Mouse (Mus musculus): ENCODE measurements at regions not wholly inside any gene's neighbourhood (a gene's known extent, or its start where the extent isn't known, plus 50 kb on each side); places are given as distances from the start of the nearest gene placed in this dataset.
A peak's percentile ranks its signal among the peaks of the same experiment; 100 is the strongest.

DNA sequence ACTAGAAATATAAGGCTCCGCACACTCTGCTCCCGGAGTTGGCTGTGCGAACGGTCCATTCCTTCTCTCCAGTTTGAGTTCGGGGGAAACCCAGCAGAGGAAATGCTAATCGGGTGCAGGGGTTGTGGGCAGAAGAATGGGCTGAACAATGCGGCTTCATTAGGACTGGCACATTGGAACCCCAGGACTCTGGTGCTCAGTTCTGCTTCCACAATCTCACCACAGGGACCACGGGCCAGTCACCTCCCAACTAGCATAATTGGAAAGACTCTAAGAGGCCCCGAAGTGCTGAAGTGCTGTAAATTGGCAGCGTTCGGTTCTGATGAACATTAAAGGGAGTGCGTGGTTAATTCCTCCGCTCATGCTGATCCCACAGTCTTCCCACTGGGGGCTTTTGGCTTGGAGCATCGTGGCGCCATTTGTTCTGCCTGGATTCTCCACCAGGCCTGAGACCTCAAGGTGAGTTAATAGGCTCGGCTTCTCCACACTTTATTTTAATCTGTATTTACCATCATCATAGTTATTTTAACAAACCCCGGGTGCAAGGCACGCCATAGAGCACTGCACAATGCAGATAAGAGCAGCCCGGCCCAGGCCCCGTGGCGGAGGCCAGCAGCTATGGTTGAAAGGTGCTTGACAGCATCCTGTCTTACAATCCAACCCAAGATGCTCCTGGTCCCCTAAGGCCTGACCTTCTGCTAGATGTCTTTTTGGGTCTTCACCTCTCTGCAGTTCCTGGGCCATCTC, 258.7 kb upstream of the Pard3b start:
- H3K4me1 ChIP-seq (ENCODE audit: control insufficient read depth, insufficient read depth, low read length): peaks cover 18% of the 10 kb centered on the region
- WGBS: 83% methylated on average over 21 of the region's 21 CpGs
- H3K36me3 ChIP-seq (ENCODE audit: control insufficient read depth, insufficient read depth, low read length): no peaks in the 10 kb centered on the region
- no peak overlapping the region for H3K9ac ChIP-seq (replicated peaks; ENCODE audit: low read depth, low read length)
- H3K9me3 ChIP-seq (ENCODE audit: control insufficient read depth, low read depth, low read length): no peaks in the 10 kb centered on the region
- H3K4me3 ChIP-seq (ENCODE audit: low read depth, low read length): no peak overlapping the region
- no peak for ATAC-seq (ENCODE audit: insufficient number of reproducible peaks, insufficient read depth, low FRiP score, low read depth)
- H3K27me3 ChIP-seq (ENCODE audit: control insufficient read depth, insufficient read depth, low read length): no peaks in the 10 kb centered on the region
- no peak overlapping the region for H3K4me2 ChIP-seq (replicated peaks; ENCODE audit: low read depth, low read length)
- no peak overlapping the region for H3K27ac ChIP-seq (ENCODE audit: low read length)

DNA sequence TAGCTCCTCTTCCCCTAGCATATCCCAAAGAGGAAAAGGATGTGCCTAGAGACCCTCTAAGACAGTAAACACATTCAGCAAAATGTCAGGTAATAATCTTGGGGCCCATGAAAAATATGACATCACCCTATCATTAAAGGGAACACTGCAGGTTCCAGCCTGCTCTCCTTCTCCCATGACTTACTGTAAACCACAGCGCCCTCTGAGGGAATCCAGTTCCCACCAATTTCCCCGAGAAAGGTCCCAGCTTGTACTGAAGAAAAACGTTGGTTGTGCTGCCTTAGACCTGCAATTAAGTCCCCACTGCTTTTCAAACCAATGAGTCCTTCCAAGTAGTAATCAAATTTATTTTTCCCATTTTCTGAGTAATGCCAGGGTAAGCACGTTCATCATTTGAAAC, 251.0 kb upstream of the Pard3b start:
- 26% methylated on average over 4 of the region's 4 CpGs for whole genome bisulfite sequencing
- H3K4me2 ChIP-seq (replicated peaks; ENCODE audit: low read depth, low read length): no peak overlapping the region
- no peak overlapping the region for H3K9ac ChIP-seq (replicated peaks; ENCODE audit: low read depth, low read length)
- no peaks in the 10 kb centered on the region for H3K9me3 ChIP-seq (ENCODE audit: control insufficient read depth, low read depth, low read length)
- ATAC-seq (ENCODE audit: insufficient number of reproducible peaks, insufficient read depth, low FRiP score, low read depth): no peak
- no peak overlapping the region; the same call in 1 of the 2 replicates for H3K27ac ChIP-seq (ENCODE audit: low read length)
- H3K4me1 ChIP-seq (ENCODE audit: control insufficient read depth, insufficient read depth, low read length): no peaks in the 10 kb centered on the region
- no peaks in the 10 kb centered on the region for H3K36me3 ChIP-seq (ENCODE audit: control insufficient read depth, insufficient read depth, low read length)
- H3K4me3 ChIP-seq (ENCODE audit: low read depth, low read length): no peak overlapping the region
- H3K27me3 ChIP-seq (ENCODE audit: control insufficient read depth, insufficient read depth, low read length): no peaks in the 10 kb centered on the region

DNA sequence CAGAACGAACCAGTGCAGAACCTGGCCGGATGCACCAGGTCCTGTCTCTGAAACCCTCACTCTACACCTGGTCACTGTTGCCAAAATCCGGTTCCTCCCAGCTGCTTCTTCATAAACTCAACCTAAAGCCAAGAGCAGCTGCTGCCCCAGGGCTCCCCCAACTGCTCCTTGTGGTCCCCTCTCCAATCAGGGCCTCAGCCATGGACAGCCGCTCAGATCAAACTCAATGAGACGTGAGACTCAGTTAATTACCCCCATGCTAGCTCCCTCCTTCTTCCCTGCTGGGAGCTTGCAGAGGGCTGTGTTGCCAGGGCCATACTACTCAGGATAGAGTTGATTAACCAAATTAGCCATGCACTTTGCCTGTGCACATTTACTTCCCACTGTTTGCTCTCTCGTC, 240.8 kb upstream of the Pard3b start:
- no peak for ATAC-seq (ENCODE audit: insufficient number of reproducible peaks, insufficient read depth, low FRiP score, low read depth)
- no peaks in the 10 kb centered on the region for H3K27me3 ChIP-seq (ENCODE audit: control insufficient read depth, insufficient read depth, low read length)
- no peak overlapping the region for H3K9ac ChIP-seq (replicated peaks; ENCODE audit: low read depth, low read length)
- H3K9me3 ChIP-seq (ENCODE audit: control insufficient read depth, low read depth, low read length): no peaks in the 10 kb centered on the region
- H3K4me2 ChIP-seq (replicated peaks; ENCODE audit: low read depth, low read length): no peak overlapping the region
- H3K27ac ChIP-seq (ENCODE audit: low read length): no peak overlapping the region
- H3K4me1 ChIP-seq (ENCODE audit: control insufficient read depth, insufficient read depth, low read length): no peaks in the 10 kb centered on the region
- H3K36me3 ChIP-seq (ENCODE audit: control insufficient read depth, insufficient read depth, low read length): no peaks in the 10 kb centered on the region
- WGBS: 63% methylated on average over 6 of the region's 6 CpGs
- H3K4me3 ChIP-seq (ENCODE audit: low read depth, low read length): no peak overlapping the region

DNA sequence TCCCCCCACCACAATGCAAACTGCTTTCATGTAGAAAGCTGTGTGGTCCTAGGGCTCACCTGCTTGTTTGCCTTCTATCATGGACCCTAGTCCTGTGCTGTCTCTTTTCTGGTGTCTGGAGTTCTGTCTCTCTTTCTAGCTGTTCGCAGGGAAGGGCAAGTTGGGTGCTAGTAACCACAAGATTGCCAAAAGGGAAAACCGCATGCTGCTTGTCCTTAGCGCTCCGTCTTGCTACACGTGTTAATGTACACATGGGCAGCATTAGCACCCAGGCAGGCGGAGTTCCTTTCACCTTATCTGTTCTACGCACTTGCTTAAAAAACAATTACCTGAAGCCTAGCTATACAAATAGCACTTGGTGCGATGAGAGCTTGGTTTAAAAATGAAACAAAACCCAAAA, 236.3 kb upstream of the Pard3b start:
- Histone ChIP-seq H3K36me3 (ENCODE audit: control insufficient read depth, insufficient read depth, low read length) (no peaks in the 10 kb centered on the region), H3K9me3 (ENCODE audit: control insufficient read depth, low read depth, low read length) (no peaks in the 10 kb centered on the region), H3K4me3 (ENCODE audit: low read depth, low read length) (no peak overlapping the region), H3K27me3 (ENCODE audit: control insufficient read depth, insufficient read depth, low read length) (no peaks in the 10 kb centered on the region), H3K4me1 (ENCODE audit: control insufficient read depth, insufficient read depth, low read length) (no peaks in the 10 kb centered on the region), H3K4me2 (replicated peaks; ENCODE audit: low read depth, low read length) (peak overlapping the region; percentile 1; the same call in 1 of the 2 replicates), H3K27ac (ENCODE audit: low read length) (no peak overlapping the region), H3K9ac (replicated peaks; ENCODE audit: low read depth, low read length) (no peak overlapping the region)
- 46% methylated on average over 8 of the region's 8 CpGs for WGBS
- no peak for ATAC-seq (ENCODE audit: insufficient number of reproducible peaks, insufficient read depth, low FRiP score, low read depth)

DNA sequence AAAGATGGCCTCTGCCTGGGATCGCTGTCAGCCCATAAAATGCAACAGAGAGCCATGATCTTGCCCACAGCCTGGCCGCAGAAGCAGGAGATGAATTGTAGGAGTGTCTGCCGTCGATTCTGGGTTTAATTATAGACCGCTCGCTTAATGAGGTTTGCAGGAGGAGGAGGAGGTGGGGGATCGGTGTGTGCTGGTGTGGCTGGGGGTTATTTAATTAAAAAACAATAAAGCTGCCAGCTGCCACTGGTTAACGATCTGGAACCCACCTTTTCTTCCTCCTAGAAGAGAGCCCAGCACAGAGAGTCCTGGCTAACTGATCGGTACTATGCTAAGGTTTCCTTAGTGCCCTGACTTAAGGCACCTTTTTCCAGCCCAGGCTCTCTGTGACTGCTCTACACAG, 231.4 kb upstream of the Pard3b start:
- no peaks in the 10 kb centered on the region for H3K27me3 ChIP-seq (ENCODE audit: control insufficient read depth, insufficient read depth, low read length)
- ATAC-seq (ENCODE audit: insufficient number of reproducible peaks, insufficient read depth, low FRiP score, low read depth): no peak

DNA sequence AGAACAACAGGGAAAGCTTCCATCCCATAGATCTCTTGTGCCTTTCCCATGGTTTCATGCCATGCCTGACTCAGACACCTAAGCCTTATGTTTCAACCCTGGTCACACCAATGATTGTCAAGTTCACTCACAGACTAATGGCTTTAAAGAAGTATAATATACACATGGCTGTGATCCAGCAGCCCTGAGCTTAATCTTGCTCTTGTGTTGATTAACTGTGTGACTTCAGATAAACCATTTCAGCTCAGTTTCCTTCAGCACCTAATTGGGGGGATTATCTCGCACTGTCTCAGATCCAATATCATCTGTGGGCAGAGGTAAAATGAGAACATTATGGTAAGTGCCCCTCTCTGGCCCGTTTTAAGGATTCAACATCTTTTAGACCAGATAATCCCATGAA, 223.9 kb upstream of the Pard3b start:
- H3K27ac ChIP-seq (ENCODE audit: low read length): no peak overlapping the region
- no peak for ATAC-seq (ENCODE audit: insufficient number of reproducible peaks, insufficient read depth, low FRiP score, low read depth)
- H3K4me2 ChIP-seq (replicated peaks; ENCODE audit: low read depth, low read length): no peak overlapping the region

More for the DNA sequence above, 231.4 kb upstream of the Pard3b start:
- Histone ChIP-seq H3K27ac (ENCODE audit: low read length) (no peak overlapping the region), H3K4me2 (replicated peaks; ENCODE audit: low read depth, low read length) (no peak overlapping the region), H3K4me1 (ENCODE audit: control insufficient read depth, insufficient read depth, low read length) (no peaks in the 10 kb centered on the region), H3K36me3 (ENCODE audit: control insufficient read depth, insufficient read depth, low read length) (no peaks in the 10 kb centered on the region), H3K9me3 (ENCODE audit: control insufficient read depth, low read depth, low read length) (no peaks in the 10 kb centered on the region), H3K4me3 (ENCODE audit: low read depth, low read length) (no peak overlapping the region), H3K9ac (replicated peaks; ENCODE audit: low read depth, low read length) (no peak overlapping the region)
- 71% methylated on average over 9 of the region's 9 CpGs for WGBS

DNA sequence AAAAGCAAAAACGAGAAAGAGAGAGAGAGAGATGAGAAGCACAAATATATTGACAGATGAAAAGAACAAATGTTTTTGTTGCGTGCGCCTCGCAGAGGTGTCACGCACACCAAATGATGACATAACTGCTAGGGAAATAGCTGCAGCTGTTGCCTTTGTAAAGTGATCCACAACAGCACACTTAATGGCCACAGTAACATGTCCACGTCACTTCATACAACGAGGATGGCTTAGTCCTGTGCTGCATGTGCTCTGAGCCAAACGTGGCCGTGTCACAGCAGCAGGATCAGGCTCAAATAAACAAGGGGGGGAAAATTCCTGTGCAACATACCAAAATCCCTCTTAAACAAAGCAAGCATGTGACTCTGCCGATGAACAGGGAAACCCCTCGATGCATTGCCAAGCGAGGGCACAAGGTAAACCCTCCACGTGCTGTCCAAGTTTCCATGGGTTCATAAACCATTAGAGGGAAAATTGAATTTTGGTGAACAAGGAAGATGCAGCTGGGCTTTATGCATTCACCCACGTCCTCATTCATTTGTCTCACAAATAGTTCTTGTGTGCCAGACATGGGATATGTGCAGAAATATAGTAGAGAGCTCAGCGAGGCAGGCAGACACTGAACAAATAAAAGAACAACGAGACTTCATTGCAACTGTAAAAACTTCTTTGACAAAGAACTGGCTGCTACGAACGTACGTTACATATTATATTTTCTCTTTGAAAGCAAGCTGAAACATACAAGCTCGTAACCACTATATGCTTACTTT, 223.0 kb upstream of the Pard3b start:
- H3K4me2 ChIP-seq (replicated peaks; ENCODE audit: low read depth, low read length): no peak overlapping the region
- 58% methylated on average over 20 of the region's 20 CpGs for WGBS
- no peaks in the 10 kb centered on the region for H3K36me3 ChIP-seq (ENCODE audit: control insufficient read depth, insufficient read depth, low read length)
- no peak overlapping the region for H3K27ac ChIP-seq (ENCODE audit: low read length)
- no peak for ATAC-seq (ENCODE audit: insufficient number of reproducible peaks, insufficient read depth, low FRiP score, low read depth)
- H3K27me3 ChIP-seq (ENCODE audit: control insufficient read depth, insufficient read depth, low read length): no peaks in the 10 kb centered on the region
- 0 out of 2 replicates have a peak, but pooled peaks cover 3% of the 10 kb centered on the region for H3K4me1 ChIP-seq (ENCODE audit: control insufficient read depth, insufficient read depth, low read length)
- no peak overlapping the region for H3K4me3 ChIP-seq (ENCODE audit: low read depth, low read length)
- no peaks in the 10 kb centered on the region for H3K9me3 ChIP-seq (ENCODE audit: control insufficient read depth, low read depth, low read length)
- H3K9ac ChIP-seq (replicated peaks; ENCODE audit: low read depth, low read length): no peak overlapping the region

More for the DNA sequence above, 223.9 kb upstream of the Pard3b start:
- WGBS: 33% methylated on average over 2 of the region's 2 CpGs
- Histone ChIP-seq H3K36me3 (ENCODE audit: control insufficient read depth, insufficient read depth, low read length) (no peaks in the 10 kb centered on the region), H3K4me3 (ENCODE audit: low read depth, low read length) (no peak overlapping the region), H3K9me3 (ENCODE audit: control insufficient read depth, low read depth, low read length) (no peaks in the 10 kb centered on the region), H3K27me3 (ENCODE audit: control insufficient read depth, insufficient read depth, low read length) (no peaks in the 10 kb centered on the region), H3K4me1 (ENCODE audit: control insufficient read depth, insufficient read depth, low read length) (0 out of 2 replicates have a peak, but pooled peaks cover under 1% of the 10 kb centered on the region), H3K9ac (replicated peaks; ENCODE audit: low read depth, low read length) (no peak overlapping the region)

DNA sequence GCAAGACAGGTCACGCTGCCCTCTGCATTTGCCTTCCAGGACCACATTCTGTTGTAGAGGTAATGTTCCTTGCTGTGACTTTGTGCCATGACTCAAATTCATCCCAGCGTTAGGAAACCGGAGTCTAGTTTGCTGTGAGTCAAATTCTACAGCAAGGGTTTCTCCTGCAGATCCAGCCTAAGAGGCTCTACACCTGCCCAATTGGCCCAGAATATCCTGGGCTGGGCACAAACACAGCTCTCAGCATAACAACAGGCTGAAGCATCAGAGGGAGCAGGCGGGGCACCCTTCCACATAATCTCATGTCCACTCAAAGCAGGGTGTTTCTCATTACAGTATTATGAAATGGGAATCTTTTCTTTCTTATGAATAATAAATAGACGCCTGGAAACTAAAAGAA, 220.2 kb upstream of the Pard3b start:
- WGBS: 77% methylated on average over 5 of the region's 5 CpGs
- no peaks in the 10 kb centered on the region for H3K9me3 ChIP-seq (ENCODE audit: control insufficient read depth, low read depth, low read length)

More for the DNA sequence above, 220.2 kb upstream of the Pard3b start:
- Histone ChIP-seq H3K27ac (ENCODE audit: low read length) (no peak overlapping the region), H3K27me3 (ENCODE audit: control insufficient read depth, insufficient read depth, low read length) (no peaks in the 10 kb centered on the region), H3K9ac (replicated peaks; ENCODE audit: low read depth, low read length) (no peak overlapping the region), H3K4me3 (ENCODE audit: low read depth, low read length) (no peak overlapping the region), H3K4me2 (replicated peaks; ENCODE audit: low read depth, low read length) (no peak overlapping the region), H3K36me3 (ENCODE audit: control insufficient read depth, insufficient read depth, low read length) (no peaks in the 10 kb centered on the region), H3K4me1 (ENCODE audit: control insufficient read depth, insufficient read depth, low read length) (0 out of 2 replicates have a peak, but pooled peaks cover 3% of the 10 kb centered on the region)
- ATAC-seq (ENCODE audit: insufficient number of reproducible peaks, insufficient read depth, low FRiP score, low read depth): no peak
